Mouse (Mus musculus) kidney, postnatal 36 days (tissue): Measurements from ENCODE around the gene Ttc32.
A peak's percentile ranks its signal among the peaks of the same experiment; 100 is the strongest.
"Not testable (repeated sequence)": the region's sequence is repeated elsewhere in the genome, so short reads cannot be mapped to it uniquely, and the experiment has no call there.

Experiments
- DNase-seq, 2 experiments: peaks; one replicate each; pipeline ENCODE4 v3.0.0; 2021 to 2022; ENCODE audit warnings: mixed read lengths in 2 of 2

Gene Ttc32

DNA sequence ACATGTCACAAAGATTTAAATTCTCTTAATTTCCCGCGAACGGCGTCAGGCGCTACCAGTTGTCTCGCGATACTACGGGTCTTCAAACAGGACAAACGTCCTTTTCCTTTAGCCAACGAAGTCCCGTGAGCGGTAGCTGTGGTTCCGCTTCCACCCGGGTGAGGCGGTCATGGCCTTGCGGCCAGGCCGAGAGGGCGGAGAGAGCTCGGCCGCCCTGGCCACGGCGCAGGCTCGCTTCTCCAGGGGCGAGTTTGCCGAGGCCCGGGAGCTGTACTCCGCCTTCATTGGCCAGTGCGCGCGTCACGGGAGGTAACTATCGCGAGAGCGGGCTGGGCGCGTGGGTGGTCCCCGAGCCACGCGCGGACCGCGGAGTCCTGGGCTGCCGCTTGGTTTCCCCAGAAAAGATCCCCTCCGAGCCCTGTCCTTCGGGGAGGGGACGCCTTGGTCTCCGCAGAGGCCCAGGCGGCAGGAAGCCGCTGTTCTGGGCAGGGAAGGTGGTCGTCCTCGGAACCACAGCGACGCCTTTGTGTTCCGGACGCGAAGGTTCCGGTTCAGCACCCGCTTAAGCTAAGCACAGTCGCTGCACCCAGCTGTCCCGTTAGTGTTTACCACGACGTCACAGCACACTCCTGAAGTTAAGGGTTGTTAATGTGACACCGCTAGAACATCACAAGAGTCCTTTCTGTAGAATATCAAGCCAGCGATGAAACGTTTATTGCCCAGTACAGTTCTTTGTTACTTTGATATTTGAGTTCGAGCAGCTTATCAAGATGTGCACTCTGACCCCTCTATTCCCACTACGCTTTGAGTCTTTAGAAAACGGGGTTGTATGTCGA, at the start of gene Ttc32:
Gene Ttc32 (plus strand): TSS at position 110 of the 836 bp plus-strand sequence.
- DNase-seq: peak; percentile 96 to 97

DNA sequence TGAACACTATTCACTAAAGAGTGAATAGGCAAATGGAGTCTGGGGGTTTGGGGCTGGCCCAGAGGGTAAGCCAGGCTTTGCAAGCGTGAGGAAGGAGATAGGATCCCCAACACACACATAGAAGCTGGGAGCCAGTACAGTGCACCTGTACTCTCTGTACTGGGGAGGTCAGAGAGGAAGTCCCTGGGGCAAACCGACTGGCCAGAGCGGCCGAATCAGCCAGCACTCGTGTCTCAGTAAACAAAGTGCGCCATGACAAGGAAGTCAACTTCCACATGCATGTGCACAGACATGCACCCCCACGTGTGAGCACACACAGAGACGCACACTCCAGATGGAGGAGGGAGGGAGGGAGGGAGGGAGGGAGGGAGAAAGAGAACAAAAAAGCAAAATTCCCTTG, 36.6 kb upstream of the Ttc32 start:
- DNase-seq: no peak

DNA sequence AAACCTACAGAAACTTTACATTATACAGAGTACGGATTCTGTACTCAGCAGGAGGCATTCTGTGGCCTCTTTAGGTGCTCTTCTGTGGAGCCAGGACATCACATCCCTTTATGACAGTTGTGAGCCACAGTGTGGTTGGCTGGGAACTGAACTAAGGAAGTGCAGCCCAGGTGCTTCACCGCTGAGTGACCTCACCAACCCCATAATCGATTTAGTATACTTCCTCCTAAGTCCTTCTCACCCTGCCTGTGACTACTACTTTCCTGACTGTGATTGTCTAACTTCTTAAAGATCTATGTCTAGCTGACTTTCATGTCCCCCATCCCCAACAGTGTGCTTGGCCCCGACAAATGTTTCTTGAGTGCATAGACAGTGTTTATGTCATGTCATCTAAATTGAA, 31.5 kb upstream of the Ttc32 start:
- no peak for DNase-seq

DNA sequence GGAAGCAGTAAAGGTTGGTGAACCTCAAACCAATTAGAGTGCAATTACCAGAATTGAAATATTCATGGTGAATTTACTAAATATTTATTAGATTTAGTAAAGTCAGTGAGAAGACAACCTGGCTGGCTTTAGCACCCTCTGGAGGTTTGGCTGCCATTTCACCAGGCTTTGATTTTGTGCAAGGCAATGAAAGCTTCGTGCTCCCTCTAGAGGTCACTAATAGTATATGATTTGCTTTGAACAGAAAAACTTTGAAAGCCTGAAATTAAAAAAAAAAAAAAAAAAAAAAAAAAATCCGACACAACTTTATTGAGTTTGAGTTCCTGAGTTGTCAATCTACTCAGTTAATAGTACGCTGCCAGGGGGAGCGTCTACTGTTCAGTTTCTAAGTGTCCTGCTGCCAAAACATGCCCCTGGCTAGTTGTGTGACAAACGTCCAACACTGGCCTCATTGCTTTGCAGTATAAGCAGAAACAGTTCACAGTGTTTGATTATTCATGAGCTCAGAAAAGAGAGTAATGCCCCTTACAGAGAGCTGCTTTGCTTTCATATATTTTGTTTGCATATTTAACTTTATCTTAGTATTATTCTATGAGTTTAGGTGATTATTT, 27.7 kb upstream of the Ttc32 start:
- DNase-seq: peak; percentile 74 to 77

DNA sequence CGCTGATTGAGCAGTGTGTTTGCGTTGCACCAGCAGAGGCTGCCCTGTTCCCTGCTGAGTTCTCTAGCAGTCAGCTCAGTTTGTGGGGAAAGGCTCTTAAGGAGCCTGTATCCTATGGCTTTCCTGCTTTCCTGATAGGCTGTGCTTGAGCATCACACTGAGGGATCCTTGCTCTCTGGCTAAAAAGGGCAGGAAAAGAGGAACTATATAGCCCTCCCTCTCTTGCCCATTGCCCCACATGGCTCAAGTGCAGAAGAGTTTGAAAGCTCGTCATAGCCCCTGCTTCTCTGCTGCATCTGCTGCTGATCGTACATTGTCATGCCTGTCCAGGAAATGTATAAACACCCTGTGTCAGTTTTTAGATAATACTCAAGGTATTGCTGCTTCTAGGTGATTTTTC, 22.7 kb upstream of the Ttc32 start:
- DNase-seq: no peak

DNA sequence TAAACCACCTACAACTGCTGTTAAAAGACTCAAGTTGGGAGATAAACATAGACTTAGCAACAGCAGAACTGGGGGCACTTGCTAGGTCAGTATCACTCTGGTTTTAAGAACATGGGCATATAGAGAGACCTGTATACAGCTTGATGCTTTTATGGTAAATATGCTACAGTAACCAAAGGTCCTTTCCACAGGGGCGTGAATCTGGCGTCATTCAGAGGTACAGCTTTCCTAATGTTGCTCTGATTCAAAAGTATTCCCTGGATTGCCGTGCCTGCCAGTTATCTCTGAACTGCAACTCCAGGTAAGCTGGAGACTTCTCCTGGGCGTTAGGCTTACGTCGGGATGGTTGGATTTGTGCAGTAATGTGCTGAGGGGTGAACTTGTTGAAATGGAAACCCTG, 22.0 kb upstream of the Ttc32 start:
- no peak for DNase-seq

DNA sequence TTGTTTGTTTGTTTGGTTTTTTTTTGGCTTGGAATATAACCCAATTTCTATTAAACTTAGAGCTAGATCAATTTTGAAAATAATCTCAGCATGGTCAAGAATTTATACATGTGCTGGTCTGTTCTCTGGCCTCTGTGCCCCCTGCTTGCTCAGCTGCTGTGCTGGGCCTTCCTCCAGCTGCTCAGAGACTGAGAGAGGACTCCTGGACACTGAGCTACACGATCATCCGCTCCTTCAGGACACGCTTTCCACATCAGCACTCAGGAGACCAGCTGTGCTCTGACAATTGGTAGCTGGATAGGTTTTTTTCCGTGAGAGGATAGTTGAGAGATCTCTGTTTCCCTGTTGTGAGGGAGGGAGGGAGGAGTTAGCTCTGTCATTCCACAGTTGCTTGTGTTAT, 19.5 kb upstream of the Ttc32 start:
- DNase-seq: no peak

DNA sequence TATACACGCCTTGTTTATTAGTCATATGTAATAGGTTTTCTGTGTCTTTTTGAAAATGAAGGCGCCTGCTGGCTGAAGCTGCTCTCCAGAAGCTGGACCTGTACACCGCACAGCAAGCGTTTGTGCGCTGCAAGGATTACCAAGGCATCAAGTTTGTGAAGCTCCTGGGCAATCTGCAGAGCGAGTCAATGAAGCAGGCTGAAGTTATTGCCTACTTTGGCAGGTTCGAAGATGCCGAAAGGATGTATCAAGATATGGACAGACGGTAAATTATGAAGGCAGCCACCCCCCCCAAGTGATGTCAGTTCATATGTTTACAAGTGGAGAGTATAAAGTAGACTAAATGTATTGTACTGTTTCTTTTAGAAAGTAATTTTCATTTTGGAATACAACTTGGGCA, 13.4 kb upstream of the Ttc32 start:
- no peak for DNase-seq

DNA sequence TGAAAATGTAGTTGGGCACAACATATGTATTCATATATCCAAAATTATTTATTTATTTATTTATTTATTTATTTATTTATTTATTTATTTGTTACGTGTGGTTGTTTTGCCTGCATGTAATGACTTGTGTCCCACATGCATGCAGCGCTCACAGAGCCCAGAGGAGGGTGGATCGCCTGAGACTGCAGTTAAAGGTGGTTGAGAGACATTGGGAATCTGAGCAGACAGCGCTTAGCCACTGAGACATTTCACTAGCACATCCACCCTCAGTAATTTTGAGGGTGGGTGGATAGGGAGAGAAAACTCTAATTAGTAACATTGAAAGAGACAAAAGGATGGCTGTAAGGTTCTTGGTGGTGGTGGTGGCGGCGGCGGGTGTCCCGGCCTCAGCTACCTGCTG, 9.4 kb upstream of the Ttc32 start:
- DNase-seq: no peak

DNA sequence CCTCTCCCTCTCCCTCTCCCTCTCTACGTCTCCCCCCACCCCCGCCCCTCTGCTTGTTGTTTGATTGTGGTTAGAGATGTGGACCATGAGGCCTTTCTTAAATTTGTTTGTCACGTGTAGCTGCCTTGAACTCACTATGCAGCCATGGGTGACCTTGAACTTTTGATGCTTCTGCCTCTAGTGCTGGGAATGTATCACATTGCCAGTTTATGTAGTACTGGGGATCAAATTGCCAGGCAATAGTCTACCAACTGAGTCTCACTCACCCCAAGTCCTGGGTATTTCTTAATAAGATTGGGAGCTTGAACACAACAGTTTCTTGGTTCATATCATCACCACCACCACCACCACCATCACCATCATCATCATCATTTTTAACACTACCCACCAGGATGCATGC, 8.8 kb upstream of the Ttc32 start:
- no peak for DNase-seq

DNA sequence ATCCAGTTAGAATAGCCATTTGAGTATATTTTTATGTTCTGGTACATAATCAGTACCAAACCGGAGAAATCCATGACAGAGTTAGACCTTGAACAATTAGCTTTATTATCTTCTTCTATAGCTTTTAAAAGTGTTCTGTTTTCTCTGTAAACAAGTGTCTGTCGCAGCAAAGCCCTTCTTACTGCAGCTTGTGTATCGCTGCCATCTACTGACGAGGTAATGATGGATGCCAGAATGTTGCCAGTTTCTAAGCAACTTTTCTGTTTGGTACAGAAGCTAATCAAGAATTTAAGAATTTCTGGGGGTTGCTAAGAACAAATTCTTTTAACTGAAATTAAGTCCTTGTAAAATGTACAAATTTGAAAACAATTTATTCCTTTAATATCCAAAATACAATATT, 6.8 kb upstream of the Ttc32 start:
- DNase-seq: no peak

DNA sequence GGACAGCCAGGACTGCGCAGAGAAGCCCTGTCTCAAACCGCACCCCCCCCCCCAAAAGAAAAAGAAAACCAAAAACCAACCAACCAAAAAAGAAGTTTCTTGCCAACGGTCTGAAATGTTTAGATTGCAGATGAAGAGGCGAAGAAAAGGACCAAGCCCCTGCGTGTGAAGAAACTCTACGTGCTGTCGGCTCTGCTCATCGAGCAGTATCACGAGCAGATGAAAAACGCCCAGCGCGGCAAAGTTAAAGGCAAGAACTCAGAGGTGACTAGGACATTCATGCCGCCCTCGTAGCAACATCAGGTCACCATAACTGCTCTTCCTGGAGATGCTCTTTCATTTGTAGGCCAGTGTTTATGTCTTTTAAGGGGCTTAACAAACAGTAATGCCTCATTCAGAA, 5.7 kb upstream of the Ttc32 start:
- DNase-seq: no peak

DNA sequence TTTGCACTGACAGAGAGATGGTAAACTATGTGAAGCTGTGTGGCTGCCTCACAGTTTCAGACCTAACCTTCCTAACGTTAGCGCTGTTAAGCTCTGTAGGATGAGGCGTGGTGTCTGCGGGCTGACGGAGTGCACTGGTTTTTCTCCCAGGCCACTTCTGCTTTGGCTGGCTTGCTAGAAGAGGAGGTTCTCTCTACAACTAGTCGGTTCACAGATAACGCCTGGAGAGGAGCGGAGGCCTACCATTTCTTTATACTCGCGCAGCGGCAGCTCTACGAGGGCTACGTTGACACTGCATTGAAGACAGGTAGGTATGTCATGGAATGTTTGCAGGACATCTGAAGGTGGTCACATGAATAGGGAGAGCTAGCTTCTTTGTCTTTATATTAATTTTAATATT, 5.1 kb upstream of the Ttc32 start:
- DNase-seq: no peak

DNA sequence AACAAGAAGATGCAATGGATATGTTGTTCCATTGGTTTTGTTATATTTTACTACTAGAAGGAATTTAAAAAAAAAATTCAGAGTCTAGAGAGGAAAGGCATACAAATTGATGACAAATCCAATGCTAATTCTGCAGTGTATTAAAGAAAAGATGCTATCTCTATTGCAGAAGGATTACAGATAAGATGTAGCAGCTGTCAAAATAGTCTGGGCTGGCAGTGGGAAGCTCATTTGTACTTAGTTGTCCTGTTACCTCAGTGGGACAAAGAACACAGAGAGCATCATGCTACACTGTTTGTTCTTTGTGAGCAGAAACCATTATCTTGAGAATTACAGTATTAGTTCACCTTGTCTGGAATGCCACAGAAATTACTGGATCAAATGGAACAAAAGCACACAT, 3.0 kb upstream of the Ttc32 start:
- no peak for DNase-seq

DNA sequence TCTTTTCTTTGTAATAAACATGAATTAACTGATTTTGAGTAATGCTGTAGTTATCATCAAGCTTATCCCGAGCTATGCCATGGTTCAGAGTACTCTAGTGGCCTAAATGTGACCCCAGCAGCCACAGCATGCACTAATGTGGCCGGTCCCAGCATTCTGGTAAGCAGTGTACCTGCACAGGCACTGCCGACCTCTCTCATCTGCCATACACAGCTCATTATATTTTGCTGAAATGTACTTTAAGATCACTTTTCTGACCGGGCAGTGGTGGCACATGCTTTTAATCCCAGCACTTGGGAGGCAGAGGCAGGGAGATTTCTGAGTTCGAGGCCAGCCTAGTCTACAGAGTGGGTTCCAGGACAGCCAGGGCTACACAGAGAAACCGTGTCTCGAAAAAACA, 981 bp upstream of the Ttc32 start:
- not testable (repeated sequence) for DNase-seq

DNA sequence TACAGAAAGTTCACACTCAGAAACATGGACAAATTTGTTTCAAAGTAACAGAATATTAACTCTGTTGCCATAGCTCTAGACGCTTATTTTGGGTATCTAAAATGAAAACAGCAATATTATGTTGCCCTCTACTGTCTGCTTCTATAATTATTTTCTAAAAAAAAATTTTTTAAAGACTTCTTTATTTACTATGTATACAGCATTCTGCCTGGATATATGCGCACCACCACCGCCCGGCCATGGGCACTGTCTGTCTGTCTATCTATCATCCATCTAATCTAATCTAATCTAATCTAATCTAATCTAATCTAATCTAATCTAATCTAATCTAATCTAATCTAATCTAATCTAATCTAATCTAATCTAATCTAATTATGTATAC, 300 bp upstream of the Ttc32 start:
- no peak for DNase-seq

DNA sequence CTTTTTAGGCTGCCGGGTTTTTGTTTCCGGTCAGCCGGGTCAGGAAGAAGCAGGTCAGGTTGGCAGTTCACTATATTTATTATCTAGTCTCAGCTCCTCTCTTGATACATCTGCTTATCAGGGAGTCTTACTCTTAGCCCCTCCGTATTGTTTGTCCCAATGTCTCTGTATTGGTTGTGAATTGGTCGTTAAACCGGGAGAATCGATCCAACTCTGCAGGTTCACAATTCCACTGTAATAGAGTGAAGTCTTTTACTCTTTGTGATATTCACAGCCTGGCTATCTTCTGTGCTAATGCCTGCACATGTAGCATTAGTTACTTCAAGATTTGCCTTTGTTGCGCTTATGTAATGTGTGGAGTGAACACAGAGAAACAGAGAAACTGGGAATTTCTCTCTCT, 1.4 kb downstream of the Ttc32 start:
- DNase-seq: no peak

DNA sequence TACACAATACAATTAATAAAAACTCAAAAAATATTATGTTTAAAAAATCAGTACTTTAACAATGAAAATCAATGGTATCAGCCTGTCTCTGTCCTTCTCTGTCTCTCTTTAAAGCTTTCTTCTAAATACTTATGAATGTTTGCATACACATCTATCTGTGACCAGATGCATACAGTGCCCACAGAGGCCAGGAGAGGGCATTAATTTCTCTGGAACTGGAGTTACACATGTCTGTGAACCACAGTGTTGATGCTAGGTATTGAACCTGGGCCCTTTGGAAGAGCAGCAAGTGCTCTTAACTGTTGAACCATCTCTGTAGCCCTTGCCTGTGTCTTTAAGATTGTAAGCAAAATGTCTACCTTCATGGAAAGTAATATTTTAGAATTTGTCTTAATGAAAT, 3.3 kb downstream of the Ttc32 start:
- no peak for DNase-seq

DNA sequence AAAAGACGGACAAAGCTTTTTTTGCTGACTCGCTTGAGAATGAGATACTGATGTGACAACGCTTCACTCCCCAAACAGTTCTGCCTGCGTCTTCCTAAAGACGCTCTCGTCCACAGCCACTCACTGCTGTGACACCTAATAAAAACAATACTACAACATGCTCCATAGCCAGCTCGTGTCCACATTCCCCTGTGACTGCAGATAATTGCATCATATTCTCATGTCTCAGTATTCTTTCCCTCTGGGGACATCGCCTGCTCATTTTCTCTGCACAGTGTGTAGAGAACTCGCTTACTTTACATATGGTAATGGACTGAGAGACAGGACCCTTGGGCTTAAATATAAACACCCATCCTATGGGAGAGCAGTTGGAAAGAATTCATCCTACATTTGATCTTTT, 6.6 kb downstream of the Ttc32 start:
- DNase-seq: no peak

DNA sequence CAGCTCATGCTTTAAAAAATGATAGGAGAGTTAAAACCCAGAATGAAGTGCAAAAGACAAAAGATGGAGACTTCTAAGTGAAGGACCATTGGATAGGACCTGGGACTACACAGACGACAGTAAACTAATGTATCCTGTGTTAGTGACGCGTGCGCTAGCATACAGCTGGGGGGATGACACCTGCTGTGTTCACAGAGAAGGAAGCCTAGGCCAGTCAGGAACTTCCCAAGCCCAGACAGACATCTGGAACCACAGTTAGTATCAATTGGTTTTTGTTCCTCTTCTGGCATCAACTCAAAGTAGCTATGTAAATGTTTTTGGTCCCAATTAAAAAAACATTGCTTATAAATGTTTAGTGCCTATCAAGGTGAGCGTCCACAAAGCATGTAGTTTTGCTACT, 10.4 kb downstream of the Ttc32 start:
- DNase-seq: no peak

DNA sequence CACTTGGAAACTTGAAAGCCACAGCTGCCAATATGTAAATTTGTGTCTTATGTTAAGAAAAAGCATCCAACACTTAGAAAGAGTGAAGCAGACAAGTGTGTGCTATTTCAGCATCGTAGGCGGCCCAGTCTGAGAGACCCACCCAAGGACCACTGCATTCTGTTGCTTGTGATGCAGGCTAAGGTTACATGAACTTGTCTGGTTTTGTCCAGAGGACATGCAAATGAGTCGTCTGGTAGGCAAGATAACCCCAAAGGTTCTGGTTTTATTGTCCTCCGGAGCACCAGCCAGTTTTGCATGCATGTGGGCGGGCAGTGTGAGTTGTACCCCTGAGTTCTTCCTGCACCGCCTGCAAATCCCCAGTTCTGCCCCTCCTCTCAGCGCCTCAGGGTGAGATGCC, 10.9 kb downstream of the Ttc32 start:
- DNase-seq: no peak

DNA sequence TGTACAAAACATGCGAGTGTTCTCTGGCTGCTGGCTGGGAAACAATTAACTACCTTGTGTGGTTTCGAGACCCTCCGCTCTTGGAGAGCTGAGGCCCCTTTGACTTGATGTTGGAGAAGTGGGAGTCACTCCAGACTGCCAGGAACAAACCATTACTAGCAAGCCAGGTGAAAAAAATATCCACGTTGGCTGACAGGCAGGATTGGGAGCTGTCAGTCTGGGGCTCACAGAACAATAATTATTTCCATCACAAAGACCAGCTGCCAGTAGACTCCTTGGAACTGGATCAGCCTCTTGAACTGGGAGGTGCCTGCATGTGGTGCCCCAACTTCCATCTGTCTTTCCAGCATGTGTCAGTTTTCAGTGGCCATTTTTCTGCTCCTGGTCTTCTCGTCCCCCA, 12.5 kb downstream of the Ttc32 start:
- DNase-seq: no peak

DNA sequence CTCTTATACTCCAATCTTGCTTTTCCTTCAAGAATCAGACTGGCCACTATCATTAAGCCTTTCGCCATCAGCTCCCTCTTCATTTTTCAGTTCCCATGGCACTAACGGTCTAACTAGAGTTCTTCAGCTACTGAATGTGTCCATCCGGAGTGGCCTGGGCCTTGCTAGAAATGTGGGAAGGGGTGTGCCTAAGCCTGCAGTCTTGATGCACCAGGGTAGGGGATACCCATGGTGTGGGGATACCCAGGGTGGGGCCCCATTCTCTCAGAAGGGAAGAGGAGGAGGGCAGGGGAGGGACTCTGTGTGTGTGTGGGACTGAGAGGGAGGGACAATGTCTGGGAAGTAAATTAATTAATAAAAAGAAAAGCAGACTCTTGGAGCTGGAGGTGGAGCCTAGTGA, 13.0 kb downstream of the Ttc32 start:
- DNase-seq: no peak

DNA sequence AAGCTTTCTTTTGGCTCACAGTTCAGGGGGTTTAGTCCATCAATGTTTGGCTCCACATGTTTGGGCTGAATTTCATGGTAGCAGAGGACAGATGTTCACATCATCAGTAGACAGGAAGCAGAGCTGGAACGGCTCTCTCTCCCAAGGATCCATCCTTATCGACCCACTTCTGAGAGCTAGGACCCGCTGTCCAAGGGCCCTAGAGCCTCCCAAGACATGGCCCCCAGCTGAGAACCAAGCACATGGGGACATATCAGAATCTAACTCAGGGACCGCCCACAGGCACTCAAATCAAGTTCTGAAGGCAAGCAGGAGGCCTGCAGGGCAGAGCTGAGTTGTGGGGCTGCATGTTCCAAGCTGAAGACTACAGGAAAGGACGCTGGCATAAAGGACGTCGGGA, 14.9 kb downstream of the Ttc32 start:
- no peak for DNase-seq

DNA sequence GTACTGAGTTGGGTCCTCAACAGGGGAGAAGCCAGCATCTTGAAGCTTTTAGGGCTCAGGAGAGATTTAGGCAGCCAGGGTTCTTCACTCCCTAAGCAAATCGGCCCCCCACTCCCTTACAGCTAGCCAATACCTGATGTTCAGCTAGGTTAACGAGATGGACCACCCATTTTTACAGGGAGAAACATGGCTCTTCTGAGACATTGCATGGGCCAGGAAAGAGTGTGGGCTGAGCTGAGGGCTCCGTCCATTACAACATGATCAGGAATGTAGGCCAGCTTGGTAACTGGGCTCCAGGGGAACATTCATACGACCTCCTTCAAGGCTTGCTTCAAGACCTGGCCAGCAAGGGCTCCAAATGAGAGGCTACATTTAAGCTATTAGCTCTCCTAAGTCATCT, 16.9 kb downstream of the Ttc32 start:
- no peak for DNase-seq
